Mouse (Mus musculus) bone marrow, adult 2 months (tissue): ENCODE measurements around the gene Ttc3.

Experiments
- CTCF ChIP-seq: fragments of 200-500 bp; IDR thresholded peaks from 2 replicates; pipeline ENCODE4 v1.5.1; 2011; ENCODE audit warnings: low read length, control low read depth; ENCODE audit not compliant: control insufficient read depth, insufficient read depth
- POLR2A ChIP-seq: fragments of 200-500 bp; IDR thresholded peaks from 2 replicates; pipeline ENCODE4 v1.6.1; 2011; ENCODE audit warnings: low read depth, mild to moderate bottlenecking, control low read depth, low read length, borderline replicate concordance; ENCODE audit not compliant: control insufficient read depth

GRCm38 (mm10) chr16:94369596-94370172 lies 734 bp upstream of the Ttc3 start:
- TF ChIP-seq POLR2A (no peak), CTCF (no peak)
